Mouse (Mus musculus): Measurements from ENCODE around the gene Tapbpl.

Gene Tapbpl

GRCm38 (mm10) chr6:125239547-125239946, 7.9 kb upstream of the Tapbpl start:
- no peak for DNase-seq (ENCODE audit: low read depth, low spot score)

GRCm38 (mm10) chr6:125238396-125238795, 6.7 kb upstream of the Tapbpl start:
- no peak for DNase-seq (ENCODE audit: low read depth, low spot score)

GRCm38 (mm10) chr6:125237421-125237820, 5.8 kb upstream of the Tapbpl start:
- DNase-seq (ENCODE audit: low read depth, low spot score): no peak

GRCm38 (mm10) chr6:125236782-125237181, 5.1 kb upstream of the Tapbpl start, which contains the start of gene Cd27:
Cd27 (minus strand) TSS chr6:125237010.
- DNase-seq (ENCODE audit: low read depth, low spot score): no peak

- no peak for DNase-seq (ENCODE audit: low read depth, low spot score)
These were observed 4.7 kb upstream of the Tapbpl start for GRCm38 (mm10) chr6:125236341-125236740.

GRCm38 (mm10) chr6:125234520-125234828, 2.8 kb upstream of the Tapbpl start:
- no peak for DNase-seq (ENCODE audit: low read depth, low spot score)

GRCm38 (mm10) chr6:125233816-125234519, 2.3 kb upstream of the Tapbpl start:
- no peak for DNase-seq (ENCODE audit: low read depth, low spot score)

GRCm38 (mm10) chr6:125232516-125232915, 856 bp upstream of the Tapbpl start:
- no peak for DNase-seq (ENCODE audit: low read depth, low spot score)

GRCm38 (mm10) chr6:125232045-125232437, 381 bp upstream of the Tapbpl start:
- DNase-seq (ENCODE audit: low read depth, low spot score): no peak

- DNase-seq (ENCODE audit: low read depth, low spot score): no peak
These were observed 1.1 kb downstream of the Tapbpl start for GRCm38 (mm10) chr6:125230571-125230970.

- DNase-seq (ENCODE audit: low read depth, low spot score): no peak
These were observed 6.0 kb downstream of the Tapbpl start for GRCm38 (mm10) chr6:125225518-125226115.

GRCm38 (mm10) chr6:125222577-125222976, 9.1 kb downstream of the Tapbpl start:
- DNase-seq (ENCODE audit: low read depth, low spot score): no peak

- DNase-seq (ENCODE audit: low read depth, low spot score): no peak
These were observed 9.5 kb downstream of the Tapbpl start for GRCm38 (mm10) chr6:125222146-125222545.

GRCm38 (mm10) chr6:125221115-125221745, 10.4 kb downstream of the Tapbpl start:
- DNase-seq (ENCODE audit: low read depth, low spot score): no peak

GRCm38 (mm10) chr6:125218963-125219362, 12.7 kb downstream of the Tapbpl start:
- peak; percentile 49 for DNase-seq (ENCODE audit: low read depth, low spot score)

GRCm38 (mm10) chr6:125217899-125218298, 13.8 kb downstream of the Tapbpl start:
- no peak for DNase-seq (ENCODE audit: low read depth, low spot score)

- DNase-seq (ENCODE audit: low read depth, low spot score): no peak
These were observed 14.8 kb downstream of the Tapbpl start for GRCm38 (mm10) chr6:125216898-125217297.

GRCm38 (mm10) chr6:125215148-125215954, 16.3 kb downstream of the Tapbpl start, which contains the start of gene Vamp1:
Vamp1 (plus strand) TSS chr6:125215551.
- DNase-seq (ENCODE audit: low read depth, low spot score): peak; percentile 89

- no peak for DNase-seq (ENCODE audit: low read depth, low spot score)
These were observed 17.9 kb downstream of the Tapbpl start for GRCm38 (mm10) chr6:125213715-125214114.

- DNase-seq (ENCODE audit: low read depth, low spot score): no peak
These were observed 18.5 kb downstream of the Tapbpl start for GRCm38 (mm10) chr6:125213129-125213528.

- DNase-seq (ENCODE audit: low read depth, low spot score): no peak
These were observed 19.0 kb downstream of the Tapbpl start for GRCm38 (mm10) chr6:125212621-125213020.

- no peak for DNase-seq (ENCODE audit: low read depth, low spot score)
These were observed 21.2 kb downstream of the Tapbpl start for GRCm38 (mm10) chr6:125210436-125210835.

All from c-Kit-negative CD71-positive TER-119-positive erythroid progenitor cells, embryonic 14.5 days (primary cell).